Mouse (Mus musculus): Measurements from ENCODE around the gene Chrm1. TPM values are rescaled to one million over a fixed set of nuclear protein-coding genes. Genes with fewer than 3 reads are reported as not detected.

The Chrm1 gene
- under 0.01 and 0.02 TPM in 2 replicates for polyA plus RNA-seq (2012; rRNA removed)

DNA sequence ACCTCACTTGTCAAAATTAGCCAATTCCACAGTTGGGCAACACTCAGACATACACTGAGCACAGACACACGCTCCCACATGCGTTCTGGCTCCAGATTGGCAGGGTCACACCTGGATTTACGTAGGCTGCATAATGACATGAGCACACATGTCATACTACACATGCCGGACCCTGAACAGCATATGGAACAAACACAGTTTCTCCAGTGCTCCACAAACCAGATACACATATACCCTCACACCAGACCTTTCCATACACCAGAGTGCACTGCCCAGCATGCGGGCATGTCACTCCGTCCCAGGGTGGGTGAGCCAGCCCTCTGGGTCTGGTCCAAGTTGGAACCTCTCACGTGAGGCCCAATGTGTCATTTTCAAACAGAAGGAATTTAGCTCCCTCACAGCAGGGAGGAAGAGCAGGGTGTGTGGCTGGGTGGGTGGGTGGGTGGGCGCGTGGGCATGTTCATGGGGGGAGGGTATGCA lies at the start of gene Chrm1:
Gene Chrm1 (plus strand): TSS at position 430 of the 480 bp plus-strand sequence.

DNA sequence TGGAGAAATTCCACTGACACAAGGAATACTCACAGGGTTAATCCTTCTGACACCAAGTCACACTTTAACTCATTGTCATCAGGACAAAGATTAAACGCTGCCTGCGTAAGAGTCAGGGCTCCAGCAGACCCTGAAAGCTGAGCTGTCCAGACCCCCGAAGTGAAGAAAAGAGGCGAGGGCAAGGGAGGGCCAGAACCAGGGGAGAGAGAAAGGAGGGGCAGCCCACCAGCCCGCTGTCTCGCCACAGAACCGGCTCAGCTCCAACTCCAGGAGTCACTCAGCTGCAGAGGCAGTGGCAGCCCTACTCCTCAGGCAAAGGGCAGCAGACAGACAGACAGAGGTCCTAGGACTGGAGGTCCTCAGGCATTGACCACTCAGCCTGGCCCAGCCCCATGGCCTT lies 45.7 kb upstream of the Chrm1 start, which contains the start of gene Slc22a6:
Gene Slc22a6 (plus strand): TSS at position 136 of the 400 bp plus-strand sequence.

DNA sequence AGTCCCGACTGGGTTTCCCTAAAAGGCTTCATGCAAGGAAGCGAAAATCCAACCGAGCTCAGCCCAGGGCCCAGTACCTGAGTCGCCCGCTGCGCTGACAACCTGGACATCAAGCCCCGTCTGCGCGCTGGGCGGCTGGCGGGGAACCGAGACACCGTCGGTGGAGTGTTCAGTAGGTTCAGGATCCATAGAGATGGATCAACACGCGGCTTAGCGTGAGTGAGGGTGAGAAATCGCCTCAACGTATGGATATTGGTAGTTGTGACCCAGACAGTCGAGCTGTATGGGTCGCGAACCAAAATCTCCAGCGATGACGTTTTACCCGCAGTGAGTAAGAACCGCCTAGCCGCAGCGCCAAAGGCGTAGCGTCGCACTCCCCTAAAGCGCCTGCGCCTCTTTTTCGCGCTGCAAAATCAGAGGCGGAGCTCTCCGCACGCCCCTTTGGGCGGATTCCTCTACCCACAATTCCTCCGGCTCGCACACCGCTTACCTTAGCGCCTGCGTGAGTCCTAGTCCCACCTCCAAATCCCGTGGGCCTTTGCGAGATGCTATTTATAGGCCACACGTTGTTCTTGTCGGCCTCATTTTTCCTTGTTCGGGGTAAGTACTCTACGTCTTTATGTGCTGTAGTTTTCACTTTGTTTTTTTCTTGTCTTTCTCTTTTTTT lies 59.5 kb downstream of the Chrm1 start, which contains the start of gene Slc3a2:
Gene Slc3a2 (minus strand): TSS at position 463 of the 667 bp plus-strand sequence.

Other genes with a start within 250 kb of the Chrm1 start
- 0.07 and 0.12 TPM in 2 replicates for gene Slc22a8, start 72.5 kb upstream of the Chrm1 start, polyA plus RNA-seq (2012; rRNA removed)
- not detected in 2 replicates for gene Slc22a6, start 45.8 kb upstream of the Chrm1 start, polyA plus RNA-seq (2012; rRNA removed)
- 69.0 and 73.7 TPM in 2 replicates for gene Slc3a2, start 59.6 kb downstream of the Chrm1 start, polyA plus RNA-seq (2012; rRNA removed)
- gene Wdr74, start 72.0 kb downstream of the Chrm1 start, polyA plus RNA-seq (2012; rRNA removed) = 23.6 and 26.8 TPM in 2 replicates
- 0.14 and 0.22 TPM in 2 replicates for gene 1700092M07Rik, start 76.9 kb downstream of the Chrm1 start, polyA plus RNA-seq (2012; rRNA removed)
- gene Stx5a, start 77.6 kb downstream of the Chrm1 start, polyA plus RNA-seq (2012; rRNA removed) = 42.5 and 43.8 TPM in 2 replicates
- gene Nxf1, start 93.3 kb downstream of the Chrm1 start, polyA plus RNA-seq (2012; rRNA removed) = 66.5 and 71.8 TPM in 2 replicates
- gene Tmem223, start 107.2 kb downstream of the Chrm1 start, polyA plus RNA-seq (2012; rRNA removed) = 50.0 and 53.2 TPM in 2 replicates
- gene Tmem179b, start 110.7 kb downstream of the Chrm1 start, polyA plus RNA-seq (2012; rRNA removed) = 55.2 and 62.8 TPM in 2 replicates
- gene Taf6l, start 122.6 kb downstream of the Chrm1 start, polyA plus RNA-seq (2012; rRNA removed) = 6.0 and 6.1 TPM in 2 replicates
- gene Polr2g, start 134.8 kb downstream of the Chrm1 start, polyA plus RNA-seq (2012; rRNA removed) = 50.2 and 51.9 TPM in 2 replicates
- gene Zbtb3, start 138.8 kb downstream of the Chrm1 start, polyA plus RNA-seq (2012; rRNA removed) = 0.63 and 0.78 TPM in 2 replicates
- gene Ttc9c, start 155.5 kb downstream of the Chrm1 start, polyA plus RNA-seq (2012; rRNA removed) = 12.9 and 13.3 TPM in 2 replicates
- gene Hnrnpul2, start 156.2 kb downstream of the Chrm1 start, polyA plus RNA-seq (2012; rRNA removed) = 26.5 and 29.8 TPM in 2 replicates
- gene AC129217.1, start 166.0 kb downstream of the Chrm1 start, polyA plus RNA-seq (2012; rRNA removed) = 0.14 and 0.93 TPM in 2 replicates
- 18.0 and 18.1 TPM in 2 replicates for gene Bscl2, start 173.7 kb downstream of the Chrm1 start, polyA plus RNA-seq (2012; rRNA removed)
- 0.04 and 0.06 TPM in 2 replicates for gene Gng3, start 175.4 kb downstream of the Chrm1 start, polyA plus RNA-seq (2012; rRNA removed)
- gene Lrrn4cl, start 187.0 kb downstream of the Chrm1 start, polyA plus RNA-seq (2012; rRNA removed) = 0.22 and 0.23 TPM in 2 replicates
- 63.3 and 71.1 TPM in 2 replicates for gene Ubxn1, start 207.7 kb downstream of the Chrm1 start, polyA plus RNA-seq (2012; rRNA removed)
- 27.3 and 30.3 TPM in 2 replicates for gene Uqcc3, start 217.1 kb downstream of the Chrm1 start, polyA plus RNA-seq (2012; rRNA removed)
- 2.1 and 2.2 TPM in 2 replicates for gene Lbhd1, start 219.9 kb downstream of the Chrm1 start, polyA plus RNA-seq (2012; rRNA removed)
- not detected in 2 replicates for gene Gm49403, start 220.1 kb downstream of the Chrm1 start, polyA plus RNA-seq (2012; rRNA removed)
- gene 1810009A15Rik, start 225.1 kb downstream of the Chrm1 start, polyA plus RNA-seq (2012; rRNA removed) = 30.7 and 31.4 TPM in 2 replicates
- not detected in 2 replicates for gene Gm49416, start 225.1 kb downstream of the Chrm1 start, polyA plus RNA-seq (2012; rRNA removed)
- gene Ints5, start 229.2 kb downstream of the Chrm1 start, polyA plus RNA-seq (2012; rRNA removed) = 8.9 and 9.1 TPM in 2 replicates
- 72.8 and 81.9 TPM in 2 replicates for gene Ganab, start 234.3 kb downstream of the Chrm1 start, polyA plus RNA-seq (2012; rRNA removed)